Mouse (Mus musculus): ENCODE measurements around the gene Dram1.
"Not testable (repeated sequence)": the region's sequence is repeated elsewhere in the genome, so short reads cannot be mapped to it uniquely, and the experiment has no call there.

The Dram1 gene

GRCm38 (mm10) chr10:88386251-88386650 is 7.4 kb upstream of the Dram1 start:
- DNase-seq (ENCODE audit: low read depth), result no peak

- DNase-seq (ENCODE audit: low read depth), result peak; percentile 62
Measured at GRCm38 (mm10) chr10:88385758-88386157, 6.9 kb upstream of the Dram1 start.

- DNase-seq (ENCODE audit: low read depth), result no peak
Measured at GRCm38 (mm10) chr10:88385290-88385689, 6.4 kb upstream of the Dram1 start.

- DNase-seq (ENCODE audit: low read depth), result no peak
Measured at GRCm38 (mm10) chr10:88384081-88384480, 5.2 kb upstream of the Dram1 start.

GRCm38 (mm10) chr10:88383479-88383878 is 4.6 kb upstream of the Dram1 start:
- no peak for DNase-seq (ENCODE audit: low read depth)

GRCm38 (mm10) chr10:88382009-88382408 is 3.1 kb upstream of the Dram1 start:
- DNase-seq (ENCODE audit: low read depth), result no peak

GRCm38 (mm10) chr10:88381286-88381685 is 2.4 kb upstream of the Dram1 start:
- no peak for DNase-seq (ENCODE audit: low read depth)

GRCm38 (mm10) chr10:88380430-88381060 is 1.7 kb upstream of the Dram1 start:
- DNase-seq (ENCODE audit: low read depth), result no peak

- no peak for DNase-seq (ENCODE audit: low read depth)
Measured at GRCm38 (mm10) chr10:88380002-88380401, 1.1 kb upstream of the Dram1 start.

GRCm38 (mm10) chr10:88377666-88378065 is 1.2 kb downstream of the Dram1 start:
- no peak for DNase-seq (ENCODE audit: low read depth)

GRCm38 (mm10) chr10:88376770-88377169 is 2.1 kb downstream of the Dram1 start:
- peak; percentile 77 for DNase-seq (ENCODE audit: low read depth)

- DNase-seq (ENCODE audit: low read depth), result no peak
Measured at GRCm38 (mm10) chr10:88374984-88375383, 3.9 kb downstream of the Dram1 start.

- DNase-seq (ENCODE audit: low read depth), result not testable (repeated sequence)
Measured at GRCm38 (mm10) chr10:88372945-88373344, 5.9 kb downstream of the Dram1 start.

- DNase-seq (ENCODE audit: low read depth), result no peak
Measured at GRCm38 (mm10) chr10:88372436-88372835, 6.4 kb downstream of the Dram1 start.

GRCm38 (mm10) chr10:88371793-88372192 is 7.1 kb downstream of the Dram1 start:
- DNase-seq (ENCODE audit: low read depth), result no peak

GRCm38 (mm10) chr10:88369233-88369632 is 9.6 kb downstream of the Dram1 start:
- DNase-seq (ENCODE audit: low read depth), result no peak

GRCm38 (mm10) chr10:88364221-88364620 is 14.7 kb downstream of the Dram1 start:
- DNase-seq (ENCODE audit: low read depth), result no peak

GRCm38 (mm10) chr10:88362218-88362617 is 16.7 kb downstream of the Dram1 start:
- DNase-seq (ENCODE audit: low read depth), result no peak

- DNase-seq (ENCODE audit: low read depth), result no peak
Measured at GRCm38 (mm10) chr10:88356983-88357559, 21.8 kb downstream of the Dram1 start.

GRCm38 (mm10) chr10:88356114-88356982 is 22.5 kb downstream of the Dram1 start:
- DNase-seq (ENCODE audit: low read depth), result no peak

- DNase-seq (ENCODE audit: low read depth), result no peak
Measured at GRCm38 (mm10) chr10:88354599-88354998, 24.3 kb downstream of the Dram1 start.

- DNase-seq (ENCODE audit: low read depth), result no peak
Measured at GRCm38 (mm10) chr10:88352549-88352948, 26.3 kb downstream of the Dram1 start.
